Mouse (Mus musculus) heart, postnatal 0 days (tissue): ENCODE results near the gene Tie1. TPM values are rescaled to one million over a fixed set of nuclear protein-coding genes. Genes with fewer than 3 reads are reported as not detected.

Experiments used
- ATAC-seq: fragments of 200-750 bp; cut with Nextera tagmentation; 2 replicates; pipeline ENCODE4 v1.8.0; 2017; ENCODE audit warnings: low read depth, moderate number of reproducible peaks, moderate library complexity; ENCODE audit not compliant: insufficient read depth
- DNase-seq: peaks from one replicate; pipeline ENCODE4 v3.0.0-alpha.2; 2016; ENCODE audit warnings: low spot score
- H3K27ac ChIP-seq: fragments of 300-500 bp; sonication (generic); 2 replicates; pipeline ENCODE4 v1.5.1; 2014; ENCODE audit warnings: low read depth, mild to moderate bottlenecking
- H3K27me3 ChIP-seq: fragments of 300-500 bp; sonication (generic); 2 replicates; pipeline ENCODE4 v1.6.1; 2014; ENCODE audit warnings: low read length, mixed read lengths; ENCODE audit not compliant: control insufficient read depth, insufficient read depth
- H3K36me3 ChIP-seq: fragments of 300-500 bp; sonication (generic); replicated peaks from 2 replicates; pipeline ENCODE4 v1.6.1; 2014; ENCODE audit warnings: low read length, mixed read lengths; ENCODE audit not compliant: control insufficient read depth, insufficient read depth
- H3K4me1 ChIP-seq: fragments of 300-500 bp; sonication (generic); 2 replicates; pipeline ENCODE4 v1.6.1; 2014; ENCODE audit warnings: antibody characterized with exemption; ENCODE audit not compliant: control insufficient read depth, insufficient read depth
- H3K4me2 ChIP-seq: fragments of 300-500 bp; sonication (generic); 2 replicates; pipeline ENCODE4 v1.6.1; 2014; ENCODE audit warnings: low read depth, mild to moderate bottlenecking, low read length, moderate library complexity
- H3K4me3 ChIP-seq: fragments of 300-500 bp; sonication (generic); 2 replicates; pipeline ENCODE4 v1.5.1; 2014; ENCODE audit warnings: low read depth, low read length
- H3K9ac ChIP-seq: fragments of 300-500 bp; sonication (generic); replicated peaks from 2 replicates; pipeline ENCODE4 v1.6.1; 2014; ENCODE audit warnings: low read depth, low read length, mixed read lengths
- H3K9me3 ChIP-seq: fragments of 300-500 bp; sonication (generic); replicated peaks from 2 replicates; pipeline ENCODE4 v1.6.1; 2016; ENCODE audit warnings: low read length; ENCODE audit not compliant: control insufficient read depth
- CTCF ChIP-seq: IDR thresholded peaks from 2 replicates; pipeline ENCODE4 v1.5.1; 2016; ENCODE audit warnings: antibody characterized with exemption, control low read depth, low read depth
- EP300 ChIP-seq: IDR thresholded peaks from 2 replicates; pipeline ENCODE4 v1.6.1; 2016; ENCODE audit warnings: antibody characterized with exemption, low read depth
- WGBS: fragments of 180-500 bp; shearing (Covaris S2); extraction: QIAGEN DNeasy Blood & Tissue Kit; methylation state at CpG from one replicate; pipeline ENCODE4 v1.1.7; 2014; 5-methylcytosine and 5-hydroxymethylcytosine counted together
- polyA plus RNA-seq: library from polyadenylated mRNA; unstranded; fragments of >200 nt; fragmentation: Nextera tagmentation; extraction: Ambion mirVana; gene quantifications from 2 replicates; pipeline ENCODE4 v1.2.1, GENCODE M21; 2015
- total RNA-seq: library from RNA; depleted of rRNA; stranded (reverse); fragments of >200 nt; gene quantifications from 2 replicates; pipeline ENCODE4 v1.2.3, GENCODE M21; 2014; ENCODE audit warnings: low replicate concordance

The Tie1 gene
- total and polyA plus RNA-seq, 2 experiments from 2014 or later, result 48.0 to 116 TPM

GRCm38 (mm10) chr4:118432332-118432731 lies 57.5 kb downstream of the Tie1 start:
- ATAC-seq, result no peak
- H3K4me1 ChIP-seq, result peaks cover 46% of the 10 kb centered on the region
- DNase-seq, result no peak
- H3K4me2 ChIP-seq, result no peak overlapping the region
- WGBS, result 86% methylated on average over 8 of the region's 8 CpGs
- no peak overlapping the region for H3K9ac ChIP-seq
- TF ChIP-seq EP300, result no peak
- no peak for TF ChIP-seq CTCF
- H3K27me3 ChIP-seq, result no peaks in the 10 kb centered on the region
- H3K36me3 ChIP-seq, result peaks cover 47% of the 10 kb centered on the region
- no peaks in the 10 kb centered on the region for H3K9me3 ChIP-seq
- H3K4me3 ChIP-seq, result no peak overlapping the region
- no peak overlapping the region for H3K27ac ChIP-seq

- no peaks in the 10 kb centered on the region for H3K9me3 ChIP-seq
- H3K9ac ChIP-seq, result peak overlapping the region; percentile 67; the same call in 1 of the 2 replicates
- 55% methylated on average over 7 of the region's 7 CpGs for WGBS
- H3K4me2 ChIP-seq, result peak overlapping the region; percentile 84
- no peaks in the 10 kb centered on the region for H3K27me3 ChIP-seq
- H3K4me1 ChIP-seq, result peaks cover 24% of the 10 kb centered on the region
- DNase-seq, result no peak
- no peak for ATAC-seq
- no peak for TF ChIP-seq EP300
- TF ChIP-seq CTCF, result no peak
- peaks cover 44% of the 10 kb centered on the region for H3K36me3 ChIP-seq
- H3K4me3 ChIP-seq, result peak overlapping the region; percentile 59
- H3K27ac ChIP-seq, result peak overlapping the region; percentile 86; the same call in 1 of the 2 replicates
Observed at GRCm38 (mm10) chr4:118429215-118429895, 60.5 kb downstream of the Tie1 start.

GRCm38 (mm10) chr4:118428531-118429214 lies 61.2 kb downstream of the Tie1 start:
- 28% methylated on average over 15 of the region's 15 CpGs for WGBS
- Histone ChIP-seq H3K9me3 (no peaks in the 10 kb centered on the region), H3K4me1 (peaks cover 21% of the 10 kb centered on the region), H3K4me2 (peak overlapping the region; percentile 84), H3K36me3 (peaks cover 37% of the 10 kb centered on the region), H3K27ac (peak overlapping the region; percentile 86), H3K4me3 (peak overlapping the region; percentile 59), H3K9ac (peak overlapping the region; percentile 67), H3K27me3 (no peaks in the 10 kb centered on the region)
- ATAC-seq (peak; percentile 34), DNase-seq (peak; percentile 72)
- TF ChIP-seq EP300 (no peak), CTCF (no peak)

GRCm38 (mm10) chr4:118427768-118428451 lies 62.0 kb downstream of the Tie1 start, which contains the start of gene Elovl1:
TSS of gene Elovl1 (plus strand) at chr4:118428093.
- TF ChIP-seq CTCF (peak; percentile 37), EP300 (no peak)
- no peaks in the 10 kb centered on the region for H3K27me3 ChIP-seq
- ATAC-seq (peak; percentile 95), DNase-seq (peak; percentile 92)
- H3K4me3 ChIP-seq, result peak within 1 kb of the TSS; percentile 59
- WGBS, result 1% methylated on average over 25 of the region's 31 CpGs
- H3K4me2 ChIP-seq, result peak within 1 kb of the TSS; percentile 84
- H3K27ac ChIP-seq, result peak within 1 kb of the TSS; percentile 86
- H3K36me3 ChIP-seq, result peaks cover 32% of the 10 kb centered on the region
- peaks cover 21% of the 10 kb centered on the region for H3K4me1 ChIP-seq
- H3K9ac ChIP-seq, result peak within 1 kb of the TSS; percentile 67
- H3K9me3 ChIP-seq, result no peaks in the 10 kb centered on the region

- DNase-seq (peak; percentile 18), ATAC-seq (no peak; the same call in 1 of the 2 replicates)
- Histone ChIP-seq H3K27ac (peak overlapping the region; percentile 86), H3K27me3 (no peaks in the 10 kb centered on the region), H3K4me3 (peak overlapping the region; percentile 59), H3K9ac (peak overlapping the region; percentile 67; the same call in 1 of the 2 replicates), H3K36me3 (peaks cover 30% of the 10 kb centered on the region), H3K4me2 (peak overlapping the region; percentile 84), H3K4me1 (peaks cover 21% of the 10 kb centered on the region), H3K9me3 (no peaks in the 10 kb centered on the region)
- TF ChIP-seq EP300 (0 out of 2 replicates have a peak, but pooled peaks have one; percentile 29), CTCF (no peak)
- 5% methylated on average over 5 of the region's 5 CpGs for WGBS
Observed at GRCm38 (mm10) chr4:118427415-118427767, 62.5 kb downstream of the Tie1 start.
